Mouse (Mus musculus) testis, adult 2 months (tissue): Measurements from ENCODE around the gene Rgs10.

Experiments
- CTCF ChIP-seq: fragments of 200-500 bp; IDR thresholded peaks from 2 replicates; pipeline ENCODE4 v1.5.1; 2012; ENCODE audit warnings: low read depth, mild to moderate bottlenecking, inconsistent platforms, low read length, moderate library complexity; ENCODE audit not compliant: control insufficient read depth, insufficient read depth, insufficient replicate concordance
- POLR2A ChIP-seq: fragments of 200-500 bp; IDR thresholded peaks from 2 replicates; pipeline ENCODE4 v1.6.1; 2012; ENCODE audit warnings: low read depth, mild to moderate bottlenecking, inconsistent platforms, low read length, moderate library complexity; ENCODE audit not compliant: control insufficient read depth

DNA sequence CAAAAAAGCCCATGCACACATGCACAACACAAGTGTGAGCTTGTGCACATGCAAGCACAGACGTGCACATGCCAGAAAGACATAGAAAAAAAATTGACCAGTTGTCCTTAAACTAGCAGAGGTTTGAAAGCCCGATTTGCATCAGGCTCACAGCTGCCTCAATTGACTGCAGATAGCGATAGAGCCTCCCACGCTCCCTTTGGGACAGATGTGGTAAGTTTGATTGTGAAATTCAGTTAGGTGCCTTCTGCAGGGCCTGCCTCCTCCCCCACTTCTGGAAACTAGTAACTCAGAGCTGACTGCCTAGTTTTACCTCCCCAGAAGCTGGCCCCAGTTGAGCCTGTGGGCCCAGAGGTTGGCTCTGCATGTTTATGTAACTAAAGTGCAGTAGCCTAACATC lies 19.9 kb downstream of the Rgs10 start:
- TF ChIP-seq CTCF (no peak), POLR2A (no peak)
